Mouse (Mus musculus) stomach, embryonic 14.5 days (tissue): Measurements from ENCODE around the gene Trim71. TPM values are rescaled to one million over a fixed set of nuclear protein-coding genes. Genes with fewer than 3 reads are reported as not detected.

Experiments used
- ATAC-seq: fragments of 200-750 bp; cut with Nextera tagmentation; 2 replicates; pipeline ENCODE4 v1.8.0; 2017; ENCODE audit warnings: low read depth, moderate TSS enrichment; ENCODE audit not compliant: insufficient number of reproducible peaks, insufficient read depth, low FRiP score
- H3K27ac ChIP-seq: fragments of 300-500 bp; sonication (generic); 2 replicates; pipeline ENCODE4 v1.5.1; 2014; ENCODE audit warnings: mild to moderate bottlenecking, low read length, moderate library complexity, mixed read lengths
- H3K27me3 ChIP-seq: fragments of 300-500 bp; sonication (generic); 2 replicates; pipeline ENCODE4 v1.6.1; 2014; ENCODE audit warnings: low read length, control low read depth, mixed read lengths; ENCODE audit not compliant: control insufficient read depth, insufficient read depth
- H3K36me3 ChIP-seq: fragments of 300-500 bp; sonication (generic); 2 replicates; pipeline ENCODE4 v1.6.1; 2014; ENCODE audit warnings: mild to moderate bottlenecking, control low read depth, low read length, moderate library complexity, mixed read lengths; ENCODE audit not compliant: control insufficient read depth, insufficient read depth
- H3K4me1 ChIP-seq: fragments of 300-500 bp; sonication (generic); 2 replicates; pipeline ENCODE4 v1.6.1; 2014; ENCODE audit warnings: low read length, control low read depth, mixed read lengths; ENCODE audit not compliant: control insufficient read depth, insufficient read depth
- H3K4me2 ChIP-seq: fragments of 300-500 bp; sonication (generic); replicated peaks from 2 replicates; pipeline ENCODE4 v1.6.1; 2014; ENCODE audit warnings: low read depth, low read length, control low read depth
- H3K4me3 ChIP-seq: fragments of 300-500 bp; sonication (generic); 2 replicates; pipeline ENCODE4 v1.5.1; 2014; ENCODE audit warnings: low read depth, low read length, control low read depth
- H3K9ac ChIP-seq: fragments of 300-500 bp; sonication (generic); replicated peaks from 2 replicates; pipeline ENCODE4 v1.6.1; 2014; ENCODE audit warnings: low read depth, mild to moderate bottlenecking, control low read depth, low read length, moderate library complexity, mixed read lengths
- H3K9me3 ChIP-seq: fragments of 300-500 bp; sonication (generic); 2 replicates; pipeline ENCODE4 v1.6.1; 2016; ENCODE audit warnings: low read depth, low read length, control low read depth; ENCODE audit not compliant: control insufficient read depth
- WGBS: fragments of 180-500 bp; shearing (Covaris S2); extraction: QIAGEN DNeasy Blood & Tissue Kit; methylation state at CpG from one replicate; pipeline ENCODE4 v1.1.7; 2014; 5-methylcytosine and 5-hydroxymethylcytosine counted together
- polyA plus RNA-seq: library from polyadenylated mRNA; unstranded; fragments of >200 nt; fragmentation: Nextera tagmentation; extraction: Ambion mirVana; gene quantifications from 2 replicates; pipeline ENCODE4 v1.2.1, GENCODE M21; 2014

Trim71 gene
- polyA plus RNA-seq, 1 experiment from 2014 or later = 1.4 TPM

GRCm38 (mm10) chr9:114501913-114502312 lies 62.3 kb downstream of the Trim71 start:
- no peak for ATAC-seq

GRCm38 (mm10) chr9:114501111-114501510 lies 63.1 kb downstream of the Trim71 start:
- no peaks in the 10 kb centered on the region for H3K4me1 ChIP-seq
- no peaks in the 10 kb centered on the region for H3K9me3 ChIP-seq
- no peak for ATAC-seq
- no peak overlapping the region for H3K27ac ChIP-seq
- H3K36me3 ChIP-seq = no peaks in the 10 kb centered on the region
- no peak overlapping the region for H3K4me2 ChIP-seq
- H3K9ac ChIP-seq = no peak overlapping the region
- no peak overlapping the region for H3K4me3 ChIP-seq
- WGBS = 91% methylated on average over 7 of the region's 7 CpGs
- H3K27me3 ChIP-seq = no peaks in the 10 kb centered on the region

More at GRCm38 (mm10) chr9:114501913-114502312, 62.3 kb downstream of the Trim71 start:
- H3K4me3 ChIP-seq = no peak overlapping the region
- no peak overlapping the region for H3K27ac ChIP-seq
- no peaks in the 10 kb centered on the region for H3K36me3 ChIP-seq
- H3K9ac ChIP-seq = no peak overlapping the region
- no peaks in the 10 kb centered on the region for H3K4me1 ChIP-seq
- H3K4me2 ChIP-seq = no peak overlapping the region
- no peaks in the 10 kb centered on the region for H3K9me3 ChIP-seq
- H3K27me3 ChIP-seq = no peaks in the 10 kb centered on the region
- 94% methylated on average over 11 of the region's 11 CpGs for WGBS

GRCm38 (mm10) chr9:114499783-114500515 lies 64.2 kb downstream of the Trim71 start:
- no peak overlapping the region for H3K9ac ChIP-seq
- H3K4me1 ChIP-seq = no peaks in the 10 kb centered on the region
- no peaks in the 10 kb centered on the region for H3K27me3 ChIP-seq
- H3K4me2 ChIP-seq = 0 out of 2 replicates have a peak overlapping the region, but pooled peaks have one; percentile 5
- no peak overlapping the region for H3K4me3 ChIP-seq
- H3K36me3 ChIP-seq = no peaks in the 10 kb centered on the region
- H3K9me3 ChIP-seq = no peaks in the 10 kb centered on the region
- 21% methylated on average over 15 of the region's 15 CpGs for WGBS
- no peak overlapping the region for H3K27ac ChIP-seq
- ATAC-seq = 0 out of 2 replicates have a peak, but pooled peaks have one; percentile 35

GRCm38 (mm10) chr9:114498218-114498617 lies 66.0 kb downstream of the Trim71 start:
- no peaks in the 10 kb centered on the region for H3K36me3 ChIP-seq
- 6% methylated on average over 11 of the region's 11 CpGs for WGBS
- ATAC-seq = peak; percentile 56; the same call in 1 of the 2 replicates
- H3K4me1 ChIP-seq = no peaks in the 10 kb centered on the region
- H3K4me3 ChIP-seq = no peak overlapping the region
- no peak overlapping the region for H3K9ac ChIP-seq
- no peak overlapping the region for H3K27ac ChIP-seq
- H3K4me2 ChIP-seq = no peak overlapping the region; the same call in 1 of the 2 replicates
- H3K27me3 ChIP-seq = no peaks in the 10 kb centered on the region
- H3K9me3 ChIP-seq = no peaks in the 10 kb centered on the region

GRCm38 (mm10) chr9:114496469-114496868 lies 67.7 kb downstream of the Trim71 start:
- H3K4me1 ChIP-seq = no peaks in the 10 kb centered on the region
- ATAC-seq = no peak
- no peaks in the 10 kb centered on the region for H3K36me3 ChIP-seq
- no peaks in the 10 kb centered on the region for H3K9me3 ChIP-seq
- H3K27me3 ChIP-seq = no peaks in the 10 kb centered on the region
- no peak overlapping the region for H3K4me3 ChIP-seq
- H3K4me2 ChIP-seq = no peak overlapping the region
- H3K9ac ChIP-seq = no peak overlapping the region
- H3K27ac ChIP-seq = no peak overlapping the region
- WGBS = 71% methylated on average over 7 of the region's 7 CpGs

- 81% methylated on average over 23 of the region's 23 CpGs for WGBS
Measured at GRCm38 (mm10) chr9:114487481-114488258, 76.5 kb downstream of the Trim71 start.

GRCm38 (mm10) chr9:114486808-114487207 lies 77.4 kb downstream of the Trim71 start:
- no peaks in the 10 kb centered on the region for H3K9me3 ChIP-seq
- H3K4me3 ChIP-seq = no peak overlapping the region
- H3K36me3 ChIP-seq = no peaks in the 10 kb centered on the region
- H3K27ac ChIP-seq = no peak overlapping the region
- no peak overlapping the region for H3K4me2 ChIP-seq
- H3K9ac ChIP-seq = no peak overlapping the region
- no peak for ATAC-seq
- H3K27me3 ChIP-seq = no peaks in the 10 kb centered on the region
- WGBS = 70% methylated on average over 4 of the region's 4 CpGs
- no peaks in the 10 kb centered on the region for H3K4me1 ChIP-seq

More at GRCm38 (mm10) chr9:114487481-114488258, 76.5 kb downstream of the Trim71 start:
- Histone ChIP-seq H3K4me3 (no peak overlapping the region), H3K4me1 (no peaks in the 10 kb centered on the region), H3K36me3 (no peaks in the 10 kb centered on the region), H3K9ac (no peak overlapping the region), H3K4me2 (no peak overlapping the region), H3K27me3 (no peaks in the 10 kb centered on the region), H3K27ac (no peak overlapping the region), H3K9me3 (no peaks in the 10 kb centered on the region)
- no peak; the same call in 1 of the 2 replicates for ATAC-seq

GRCm38 (mm10) chr9:114484771-114485170 lies 79.4 kb downstream of the Trim71 start:
- Histone ChIP-seq H3K36me3 (no peaks in the 10 kb centered on the region), H3K27me3 (no peaks in the 10 kb centered on the region), H3K27ac (no peak overlapping the region), H3K4me1 (no peaks in the 10 kb centered on the region), H3K4me2 (no peak overlapping the region), H3K9ac (no peak overlapping the region), H3K4me3 (no peak overlapping the region), H3K9me3 (no peaks in the 10 kb centered on the region)
- ATAC-seq = no peak
- WGBS = 75% methylated on average over 5 of the region's 5 CpGs
